In the genomic region with DNA sequence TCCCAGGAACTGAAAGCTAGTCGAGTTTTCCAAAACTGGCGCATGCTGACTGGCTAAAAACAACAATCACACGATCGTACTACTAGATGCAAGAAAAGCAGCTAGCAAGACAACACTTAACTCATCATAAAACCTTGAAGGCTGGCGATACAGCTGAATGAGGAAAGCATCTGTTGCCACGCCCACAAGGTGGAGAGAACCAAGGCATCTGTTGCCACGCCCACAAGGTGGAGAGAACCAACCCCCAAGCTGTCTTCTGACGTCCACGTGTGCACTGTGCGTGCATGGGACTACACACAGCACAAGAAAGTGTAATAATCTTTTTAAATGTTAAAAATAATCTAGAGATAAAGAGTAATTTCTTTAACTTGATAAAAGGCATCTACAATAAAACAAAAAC, we compare ENCODE assay signal across 20 mouse cellular contexts. TPM values are rescaled to one million over a fixed set of nuclear protein-coding genes. Genes with fewer than 3 reads are reported as not detected.
"Had no signal": no experiment of that assay in that cellular context is flagged by ENCODE, and none has a peak within 500 bp of the region (broad histone marks: within the 10 kb centered on the region; RNA-seq: fewer than 3 reads in every experiment).

No protein-coding gene starts in this region.

- H3K36me3 ChIP-seq: midbrain, embryonic 10.5 days; midbrain, embryonic 12.5 days; neural tube, embryonic 13.5 days; neural tube, embryonic 15.5 days had no signal

- ATAC-seq: midbrain, embryonic 16.5 days had no signal

- H3K9me3 ChIP-seq: midbrain, embryonic 10.5 days; midbrain, embryonic 12.5 days; neural tube, embryonic 13.5 days; neural tube, embryonic 15.5 days had no signal

- H3K4me2 ChIP-seq: lung, embryonic 14.5 days; midbrain, embryonic 12.5 days; neural tube, embryonic 13.5 days; neural tube, embryonic 15.5 days had no signal

- H3K27me3 ChIP-seq: midbrain, embryonic 12.5 days; neural tube, embryonic 13.5 days; neural tube, embryonic 15.5 days had no signal

- H3K27ac ChIP-seq: midbrain, embryonic 10.5 days; midbrain, embryonic 12.5 days; neural tube, embryonic 13.5 days; neural tube, embryonic 15.5 days had no signal

- H3K9ac ChIP-seq: lung, embryonic 14.5 days; midbrain, embryonic 12.5 days; neural tube, embryonic 13.5 days; neural tube, embryonic 15.5 days had no signal

- DNase-seq: lung, embryonic 14.5 days; lung, postnatal 10 days; lung, postnatal 4 days; midbrain, embryonic 14.5 days; retina, postnatal 1 day; right cerebral cortex, adult 18-20 months; right cerebral cortex, postnatal 25 days; right cerebral cortex, postnatal 4 days; spleen, adult 18-20 months; thymus, adult 18-20 months; thymus, postnatal 25 days; thymus, postnatal 4 days had no signal

- H3K4me3 ChIP-seq: midbrain, embryonic 10.5 days; midbrain, embryonic 12.5 days; myocyte; neural tube, embryonic 13.5 days; neural tube, embryonic 15.5 days had no signal

- H3K4me1 ChIP-seq: midbrain, embryonic 10.5 days; midbrain, embryonic 12.5 days; neural tube, embryonic 13.5 days; neural tube, embryonic 15.5 days had no signal

RNA-seq across cellular contexts. Expression of gene Pgam2, which starts 9.8 kb away (rescaled TPM):
- total RNA-seq: megakaryocyte, adult 5-6 weeks had no signal

RNA-seq across cellular contexts. Expression of gene Aebp1, which starts 48.4 kb away (rescaled TPM):
- total RNA-seq: megakaryocyte-erythroid progenitor cell, adult 5-6 weeks had no signal
